Mouse (Mus musculus) R1 (cell line): ENCODE results near the gene Cacnb4.

ENCODE experiments used
- DNase-seq: peaks from one replicate; pipeline ENCODE4 v3.0.0-alpha.2; 2018; ENCODE audit warnings: low read depth, low spot score

The Cacnb4 gene

GRCm38 (mm10) chr2:52570171-52570570 is 106.5 kb downstream of the Cacnb4 start:
- DNase-seq = no peak

GRCm38 (mm10) chr2:52568131-52568530 is 108.5 kb downstream of the Cacnb4 start:
- no peak for DNase-seq

GRCm38 (mm10) chr2:52567421-52567820 is 109.2 kb downstream of the Cacnb4 start:
- no peak for DNase-seq

DNA sequence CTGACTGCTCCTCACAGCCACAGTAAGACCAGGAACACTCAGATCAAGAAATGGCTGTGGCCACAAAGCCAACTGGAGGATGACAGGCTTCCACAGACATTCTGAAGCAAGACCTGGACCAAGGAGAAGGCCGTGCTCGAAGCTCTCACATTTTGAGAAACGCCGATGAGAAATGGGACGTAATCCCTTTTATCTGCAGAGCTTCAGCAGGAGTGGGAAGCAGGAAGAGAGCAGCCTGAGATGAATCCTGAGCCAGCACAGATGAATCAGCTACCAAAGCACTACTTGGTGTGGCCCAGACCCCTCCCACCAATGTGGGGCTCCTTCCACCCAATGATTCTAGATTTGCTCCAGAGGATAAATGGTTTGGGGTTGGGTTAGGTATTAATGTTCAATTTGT is 113.4 kb downstream of the Cacnb4 start:
- DNase-seq = no peak

DNA sequence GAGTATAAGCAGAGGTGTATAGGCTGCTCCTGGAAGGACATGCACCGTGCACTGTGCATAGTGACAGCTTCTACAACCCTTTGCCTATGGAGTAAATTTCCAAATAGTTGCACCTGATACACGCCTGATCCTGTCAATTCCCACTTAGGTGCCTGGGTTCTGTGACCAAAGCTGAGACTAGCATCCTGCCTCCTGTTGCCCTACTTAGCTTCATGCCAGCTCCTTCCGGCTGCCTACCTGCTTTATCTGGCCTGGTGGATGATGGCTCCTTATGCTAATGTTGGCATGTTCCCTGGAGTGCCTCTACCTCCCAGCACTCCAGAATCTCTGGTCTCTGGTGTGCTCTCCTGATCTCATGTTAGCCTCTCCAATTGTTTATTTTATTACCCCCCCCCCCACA is 114.3 kb downstream of the Cacnb4 start:
- DNase-seq = no peak

- DNase-seq = no peak
Measured at GRCm38 (mm10) chr2:52561137-52561536, 115.5 kb downstream of the Cacnb4 start.

- DNase-seq = no peak
Measured at GRCm38 (mm10) chr2:52560266-52560665, 116.4 kb downstream of the Cacnb4 start.

DNA sequence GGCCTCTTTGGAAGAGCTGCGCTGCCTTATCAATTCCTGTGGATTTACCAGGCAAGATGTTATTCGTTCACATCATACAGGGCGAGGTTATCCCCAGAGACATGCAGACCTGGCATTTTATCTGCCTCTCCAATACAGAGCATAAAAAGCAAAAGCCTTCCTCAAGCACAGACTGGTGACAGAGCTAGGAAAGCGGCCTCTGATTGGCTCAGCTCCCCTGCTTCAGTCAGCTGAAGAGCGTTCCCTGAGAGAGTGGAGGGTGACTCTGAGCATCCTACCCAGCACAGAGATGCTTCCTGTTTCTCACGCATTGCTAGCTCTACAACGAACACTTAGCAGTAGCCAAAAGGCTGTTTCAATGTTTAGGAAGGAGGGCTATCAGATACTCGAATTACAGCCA is 118.2 kb downstream of the Cacnb4 start:
- no peak for DNase-seq

GRCm38 (mm10) chr2:52557503-52558275 is 118.9 kb downstream of the Cacnb4 start:
- DNase-seq = peak; percentile 52

GRCm38 (mm10) chr2:52556961-52557326 is 119.7 kb downstream of the Cacnb4 start:
- DNase-seq = no peak

- DNase-seq = peak; percentile 19
Measured at GRCm38 (mm10) chr2:52556298-52556960, 120.2 kb downstream of the Cacnb4 start.

GRCm38 (mm10) chr2:52548401-52548800 is 128.2 kb downstream of the Cacnb4 start:
- DNase-seq = no peak

DNA sequence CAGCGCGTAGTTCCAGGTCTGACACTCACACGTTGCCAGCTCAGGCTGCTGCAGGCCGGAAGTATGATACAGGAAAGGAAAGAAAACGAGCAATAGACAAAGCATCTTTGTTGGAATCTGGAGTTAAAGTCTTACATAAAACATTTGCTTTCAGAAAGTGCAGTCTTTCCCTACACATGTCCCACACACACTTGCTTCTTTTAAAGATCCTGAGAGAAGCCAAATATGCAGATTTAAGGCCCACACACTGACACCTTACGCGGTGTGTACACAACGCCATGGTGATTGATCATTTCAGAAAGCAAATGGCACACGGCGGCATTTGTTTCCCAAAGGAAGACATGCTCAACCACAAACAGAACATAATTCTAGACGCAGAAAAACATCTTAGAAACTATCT is 129.3 kb downstream of the Cacnb4 start:
- no peak for DNase-seq

GRCm38 (mm10) chr2:52544527-52544926 is 132.1 kb downstream of the Cacnb4 start:
- DNase-seq = no peak

DNA sequence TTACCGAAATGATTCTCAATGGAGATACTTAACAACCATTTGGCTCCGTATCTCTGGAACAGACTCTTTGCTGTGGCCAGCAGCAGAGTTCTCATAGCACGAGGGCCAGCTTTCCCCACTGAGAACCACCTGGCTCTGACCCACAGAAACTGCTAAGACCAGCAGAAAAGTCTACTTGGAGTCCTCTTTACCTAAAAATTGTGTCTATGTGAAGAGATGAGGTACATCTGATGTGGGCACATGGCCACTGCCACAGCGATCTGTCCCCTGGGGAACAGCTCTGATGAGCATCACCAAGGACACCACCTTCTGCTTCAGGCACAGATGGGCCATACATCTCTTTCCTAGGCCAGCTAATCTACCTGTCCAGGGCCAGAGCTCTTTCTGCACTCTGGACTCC is 135.6 kb downstream of the Cacnb4 start:
- DNase-seq = no peak

DNA sequence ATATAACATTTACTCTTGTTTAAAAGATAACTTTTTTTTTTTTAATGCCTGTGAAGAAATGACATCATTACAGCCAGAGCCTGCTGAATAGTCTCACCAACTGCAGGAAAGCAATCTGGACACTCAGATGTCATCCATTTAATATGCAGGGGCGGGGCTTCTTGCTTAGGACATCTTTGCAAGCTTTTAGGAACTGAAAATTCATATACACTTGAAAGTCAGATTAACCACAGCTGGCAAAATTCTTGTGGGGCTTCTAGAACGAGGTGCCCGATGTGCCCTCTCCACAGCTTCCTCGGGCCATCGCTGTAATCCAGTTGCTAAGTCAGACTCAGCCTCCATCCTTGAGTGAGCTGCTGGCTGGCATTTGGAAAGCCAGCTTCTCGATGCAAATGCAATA is 137.3 kb downstream of the Cacnb4 start:
- DNase-seq = no peak

- no peak for DNase-seq
Measured at GRCm38 (mm10) chr2:52537645-52538044, 139.0 kb downstream of the Cacnb4 start.

GRCm38 (mm10) chr2:52537155-52537554 is 139.5 kb downstream of the Cacnb4 start:
- DNase-seq = no peak

GRCm38 (mm10) chr2:52536511-52536910 is 140.1 kb downstream of the Cacnb4 start:
- DNase-seq = no peak

DNA sequence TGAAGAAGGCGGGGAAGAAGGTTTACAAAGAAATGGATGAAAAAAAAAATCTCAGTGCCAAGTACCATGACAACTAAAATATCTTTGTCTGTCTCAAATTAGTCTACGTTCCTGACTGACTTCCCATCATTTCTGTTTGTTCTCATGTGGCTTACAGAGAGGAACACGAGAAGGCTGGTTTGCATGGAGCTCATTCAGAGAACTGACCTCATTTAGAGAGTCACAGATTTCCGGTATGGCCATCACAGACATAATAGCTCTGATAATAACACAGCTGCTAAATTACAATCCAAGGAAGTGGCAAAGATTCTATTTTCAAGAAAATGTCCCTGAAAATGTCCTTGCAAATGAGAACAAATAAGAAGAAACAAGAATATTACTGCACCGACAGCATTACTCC is 142.9 kb downstream of the Cacnb4 start:
- no peak for DNase-seq

GRCm38 (mm10) chr2:52530521-52530920 is 146.1 kb downstream of the Cacnb4 start:
- DNase-seq = no peak

- no peak for DNase-seq
Measured at GRCm38 (mm10) chr2:52529245-52529644, 147.4 kb downstream of the Cacnb4 start.

- no peak for DNase-seq
Measured at GRCm38 (mm10) chr2:52525876-52526592, 150.6 kb downstream of the Cacnb4 start.
